Mouse (Mus musculus) MEL-GATA-1-ER (cell line): ENCODE measurements around the gene Ehd4.

ENCODE experiments used
- DNase-seq: peaks from one replicate; pipeline ENCODE4 v3.0.0-alpha.2; 2012; ENCODE audit warnings: low read depth; ENCODE audit errors: extremely low read depth

Gene Ehd4

GRCm38 (mm10) chr2:120040991-120041390, 113.4 kb downstream of the Ehd4 start:
- no peak for DNase-seq
